Mouse (Mus musculus) heart, adult 2 months (tissue): ENCODE measurements around the gene Itprid1. TPM values are rescaled to one million over a fixed set of nuclear protein-coding genes. Genes with fewer than 3 reads are reported as not detected.

Experiments used
- DNase-seq, 2 experiments: peaks; one replicate each; pipeline ENCODE4 v3.0.0; 2021
- H3K27ac ChIP-seq: fragments of 200-600 bp; 2 replicates; pipeline ENCODE4 v1.8.1; 2022
- H3K27me3 ChIP-seq: fragments of 200-500 bp; 2 replicates; pipeline ENCODE4 v1.6.1; 2012; ENCODE audit warnings: mild to moderate bottlenecking, low read length, inconsistent platforms, mixed read lengths; ENCODE audit not compliant: control insufficient read depth, insufficient read depth
- H3K36me3 ChIP-seq: fragments of 200-500 bp; 2 replicates; pipeline ENCODE4 v1.6.1; 2012; ENCODE audit warnings: low read length, inconsistent platforms; ENCODE audit not compliant: control insufficient read depth, insufficient read depth
- H3K4me1 ChIP-seq: fragments of 200-500 bp; 2 replicates; pipeline ENCODE4 v1.6.1; 2011; ENCODE audit warnings: low read length; ENCODE audit not compliant: control insufficient read depth, insufficient read depth
- H3K4me3 ChIP-seq: fragments of 200-600 bp; 2 replicates; pipeline ENCODE4 v1.8.1; 2022
- H3K79me2 ChIP-seq: fragments of 200-500 bp; replicated peaks from 2 replicates; pipeline ENCODE4 v1.6.1; 2012; ENCODE audit warnings: mild to moderate bottlenecking, inconsistent platforms, low read length, moderate library complexity, mixed read lengths; ENCODE audit not compliant: control insufficient read depth, insufficient read depth
- H3K9ac ChIP-seq: fragments of 200-500 bp; 2 replicates; pipeline ENCODE4 v1.6.1; 2012; ENCODE audit warnings: low read depth, mild to moderate bottlenecking, control low read depth, inconsistent platforms, low read length, mixed read lengths
- CTCF ChIP-seq: fragments of 200-600 bp; IDR thresholded peaks from 2 replicates; pipeline ENCODE4 v1.8.1; 2022; ENCODE audit warnings: antibody characterized with exemption, mild to moderate bottlenecking, moderate library complexity
- EP300 ChIP-seq: fragments of 200-500 bp; IDR thresholded peaks from 2 replicates; pipeline ENCODE4 v1.6.1; 2011; ENCODE audit warnings: low read depth, low read length, control low read depth; ENCODE audit not compliant: insufficient read depth
- POLR2A ChIP-seq: fragments of 200-500 bp; IDR thresholded peaks from 2 replicates; pipeline ENCODE4 v1.6.1; 2011; ENCODE audit warnings: mild to moderate bottlenecking, low read depth, low read length, control low read depth; ENCODE audit not compliant: insufficient read depth
- WGBS: fragments of 180-500 bp; shearing (Covaris S2); methylation state at CpG from one replicate; pipeline ENCODE4 v1.1.7; 2018; 5-methylcytosine and 5-hydroxymethylcytosine counted together
- intact Hi-C: fragments of 180-260 bp; cut with DNase I; formaldehyde crosslinking; loops from one replicate; pipeline ENCODE4 v1.15.1; 2025
- polyA plus RNA-seq: library from polyadenylated mRNA; depleted of rRNA; stranded (reverse); fragments of >200 nt; gene quantifications from 2 replicates; pipeline ENCODE4 v1.2.3, GENCODE M21; 2012
- total RNA-seq, 2 experiments: library from RNA; stranded (reverse); gene quantifications; 2 replicates each; pipeline ENCODE4 v1.2.3; 2021

Gene Itprid1
- total and polyA plus RNA-seq, 3 experiments = 0.43 TPM; not detected in 2

- DNase-seq = peak in 1 of 2 experiments; percentile 16
- Histone ChIP-seq H3K27ac (no peak overlapping the region), H3K36me3 (no peaks in the 10 kb centered on the region), H3K4me1 (no peaks in the 10 kb centered on the region), H3K4me3 (no peak overlapping the region), H3K27me3 (no peaks in the 10 kb centered on the region; the same call in 1 of the 2 replicates), H3K79me2 (no peaks in the 10 kb centered on the region), H3K9ac (no peak overlapping the region)
- TF ChIP-seq EP300 (no peak), CTCF (peak; percentile 54), POLR2A (no peak)
- WGBS = 24% methylated on average over 12 of the region's 12 CpGs
- intact Hi-C loops = no loop called here
Measured at GRCm38 (mm10) chr6:55803991-55804680, 32.6 kb upstream of the Itprid1 start.

- TF ChIP-seq CTCF = no peak
- no peak for TF ChIP-seq EP300
- TF ChIP-seq POLR2A = no peak
- no peaks in the 10 kb centered on the region for H3K79me2 ChIP-seq
- H3K4me3 ChIP-seq = no peak overlapping the region
- no peaks in the 10 kb centered on the region for H3K36me3 ChIP-seq
- no peaks in the 10 kb centered on the region for H3K4me1 ChIP-seq
- no peak overlapping the region for H3K9ac ChIP-seq
- DNase-seq = no peak
- intact Hi-C loops = no loop called here
- H3K27me3 ChIP-seq = peaks cover 2% of the 10 kb centered on the region
- 73% methylated on average over 4 of the region's 4 CpGs for WGBS
- H3K27ac ChIP-seq = no peak overlapping the region
Measured at GRCm38 (mm10) chr6:55804681-55805000, 32.1 kb upstream of the Itprid1 start.

GRCm38 (mm10) chr6:55805291-55806137, 31.2 kb upstream of the Itprid1 start:
- no peaks in the 10 kb centered on the region for H3K4me1 ChIP-seq
- no peak overlapping the region for H3K27ac ChIP-seq
- 76% methylated on average over 9 of the region's 9 CpGs for WGBS
- no peak overlapping the region for H3K4me3 ChIP-seq
- TF ChIP-seq EP300 (no peak), CTCF (no peak), POLR2A (no peak)
- H3K79me2 ChIP-seq = no peaks in the 10 kb centered on the region
- no peaks in the 10 kb centered on the region for H3K36me3 ChIP-seq
- intact Hi-C loops = no loop called here
- peaks cover 2% of the 10 kb centered on the region for H3K27me3 ChIP-seq
- no peak overlapping the region for H3K9ac ChIP-seq
- DNase-seq = no peak

GRCm38 (mm10) chr6:55806537-55806936, 30.2 kb upstream of the Itprid1 start:
- 67% methylated on average over 2 of the region's 2 CpGs for WGBS
- H3K9ac ChIP-seq = no peak overlapping the region
- no peaks in the 10 kb centered on the region for H3K4me1 ChIP-seq
- H3K27ac ChIP-seq = no peak overlapping the region
- no peak for TF ChIP-seq CTCF
- TF ChIP-seq EP300 = no peak
- TF ChIP-seq POLR2A = no peak
- intact Hi-C loops = no loop called here
- H3K27me3 ChIP-seq = peaks cover 2% of the 10 kb centered on the region
- no peak for DNase-seq
- no peaks in the 10 kb centered on the region for H3K79me2 ChIP-seq
- no peaks in the 10 kb centered on the region for H3K36me3 ChIP-seq
- H3K4me3 ChIP-seq = no peak overlapping the region

- intact Hi-C loops = no loop called here
- peaks cover 2% of the 10 kb centered on the region for H3K27me3 ChIP-seq
- no peak overlapping the region for H3K27ac ChIP-seq
- no peak overlapping the region for H3K9ac ChIP-seq
- 55% methylated on average over 3 of the region's 3 CpGs for WGBS
- H3K79me2 ChIP-seq = no peaks in the 10 kb centered on the region
- TF ChIP-seq CTCF = no peak
- TF ChIP-seq POLR2A = no peak
- no peak for TF ChIP-seq EP300
- no peaks in the 10 kb centered on the region for H3K4me1 ChIP-seq
- H3K4me3 ChIP-seq = no peak overlapping the region
- DNase-seq = no peak
- H3K36me3 ChIP-seq = no peaks in the 10 kb centered on the region
Measured at GRCm38 (mm10) chr6:55808692-55809091, 28.0 kb upstream of the Itprid1 start.

GRCm38 (mm10) chr6:55811153-55811552, 25.5 kb upstream of the Itprid1 start:
- Histone ChIP-seq H3K27me3 (peaks cover 2% of the 10 kb centered on the region; the same call in 1 of the 2 replicates), H3K79me2 (no peaks in the 10 kb centered on the region), H3K9ac (no peak overlapping the region), H3K36me3 (no peaks in the 10 kb centered on the region), H3K27ac (no peak overlapping the region), H3K4me3 (no peak overlapping the region), H3K4me1 (no peaks in the 10 kb centered on the region)
- WGBS = 64% methylated on average over 8 of the region's 8 CpGs
- DNase-seq = no peak
- TF ChIP-seq POLR2A (no peak), EP300 (no peak), CTCF (no peak)
- intact Hi-C loops = no loop called here
